Mouse (Mus musculus) C2C12 (cell line): ENCODE measurements around the gene Rabgap1l. TPM values are rescaled to one million over a fixed set of nuclear protein-coding genes. Genes with fewer than 3 reads are reported as not detected.

Experiments used
- H3K27me3 ChIP-seq: one replicate; pipeline ENCODE4 v1.6.1; 2011; ENCODE audit not compliant: control insufficient read depth, insufficient read depth, insufficient read length
- H3K36me3 ChIP-seq: one replicate; pipeline ENCODE4 v1.6.1; 2011; ENCODE audit not compliant: control insufficient read depth, insufficient read depth
- H3K4me3 ChIP-seq: one replicate; pipeline ENCODE4 v1.5.1; 2011; ENCODE audit warnings: mild to moderate bottlenecking, control low read depth; ENCODE audit not compliant: poor library complexity, insufficient read depth, severe bottlenecking
- H3K79me2 ChIP-seq: one replicate; pipeline ENCODE4 v1.6.1; 2011; ENCODE audit not compliant: control insufficient read depth, insufficient read depth
- H3K79me3 ChIP-seq: one replicate; pipeline ENCODE4 v1.6.1; 2011; ENCODE audit warnings: low read depth, control low read depth
- H3ac ChIP-seq: one replicate; pipeline ENCODE3; 2011; ENCODE audit warnings: low read depth; ENCODE audit not compliant: control insufficient read depth, insufficient read length
- CEBPB ChIP-seq: IDR thresholded peaks from one replicate; pipeline ENCODE4 v1.6.1; 2011; ENCODE audit warnings: low read depth, mild to moderate bottlenecking, control low read depth, moderate library complexity
- CTCF ChIP-seq: IDR thresholded peaks from one replicate; pipeline ENCODE4 v1.5.1; 2011; ENCODE audit not compliant: control insufficient read depth, insufficient read depth, insufficient read length
- FOSL1 ChIP-seq: IDR thresholded peaks from one replicate; pipeline ENCODE4 v1.8.0; 2011; ENCODE audit warnings: mild to moderate bottlenecking, low read length; ENCODE audit not compliant: poor library complexity, insufficient read depth, severe bottlenecking
- MAX ChIP-seq: IDR thresholded peaks from one replicate; pipeline ENCODE4 v1.6.1; 2011; ENCODE audit warnings: mild to moderate bottlenecking, control low read depth
- MYOD1 ChIP-seq: IDR thresholded peaks from one replicate; pipeline ENCODE4 v1.6.1; 2011; ENCODE audit warnings: low read depth; ENCODE audit not compliant: control insufficient read depth, insufficient read length
- MYOG ChIP-seq: IDR thresholded peaks from one replicate; pipeline ENCODE4 v1.6.1; 2011; ENCODE audit not compliant: control insufficient read depth, insufficient read length; ENCODE audit errors: extremely low read depth
- USF1 ChIP-seq: IDR thresholded peaks from one replicate; pipeline ENCODE4 v1.6.1; 2011; ENCODE audit warnings: low read depth, mild to moderate bottlenecking, control low read depth, moderate library complexity
- polyA plus RNA-seq: library from polyadenylated mRNA; unstranded; fragments of >200 nt; fragmentation: generic; extraction: Trizol; gene quantifications from one replicate; pipeline ENCODE4 v1.2.1, GENCODE M21; 2012; ENCODE audit warnings: missing spikeins

The Rabgap1l gene
- polyA plus RNA-seq, 1 experiment, result 3.2 TPM

DNA sequence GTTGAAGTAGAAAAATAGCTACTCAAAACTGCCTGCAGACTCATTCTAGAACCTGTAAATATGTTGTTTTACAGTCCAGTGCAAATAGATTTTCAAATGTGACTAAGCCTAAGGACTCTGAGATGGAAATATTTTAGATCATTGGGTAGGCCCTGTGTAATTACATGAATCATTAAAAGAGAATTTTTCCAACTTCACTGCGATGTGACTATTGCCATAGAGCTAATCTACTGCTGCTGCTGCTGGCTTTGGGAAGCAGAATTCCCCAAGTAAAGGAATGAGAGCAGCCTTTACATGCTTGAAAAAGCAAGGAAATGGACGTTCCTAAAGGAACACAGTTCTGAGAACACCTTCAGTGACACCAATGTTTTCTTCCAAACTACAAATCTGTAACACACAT, 531.2 kb downstream of the Rabgap1l start:
- Histone ChIP-seq H3K79me2 (no peaks in the 10 kb centered on the region), H3K79me3 (no peaks in the 10 kb centered on the region), H3K27me3 (no peaks in the 10 kb centered on the region), H3ac (no peak overlapping the region), H3K36me3 (no peaks in the 10 kb centered on the region), H3K4me3 (no peak overlapping the region)
- TF ChIP-seq USF1, result no peak
- no peak for TF ChIP-seq FOSL1
- no peak for TF ChIP-seq CTCF
- no peak for TF ChIP-seq MYOG
- TF ChIP-seq MYOD1, result no peak
- no peak for TF ChIP-seq CEBPB
- no peak for TF ChIP-seq MAX

DNA sequence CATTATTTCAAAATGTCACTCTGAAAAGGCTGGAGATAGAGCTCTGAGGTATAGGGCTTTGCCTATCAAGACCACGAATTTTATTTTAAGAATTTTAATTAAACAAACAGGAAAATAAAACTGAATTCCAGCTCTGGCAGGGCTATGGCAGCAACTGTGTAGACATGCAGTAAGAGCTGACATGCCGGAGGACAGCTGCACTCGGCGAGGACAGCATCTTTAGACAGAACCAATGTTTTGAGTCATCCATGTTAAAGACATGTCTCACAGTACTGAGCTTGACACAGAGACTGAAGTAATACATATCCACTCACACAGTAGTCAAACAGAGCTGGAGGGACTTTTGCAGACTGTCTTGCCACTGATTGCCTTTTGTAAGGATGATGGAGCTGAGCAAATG, 532.4 kb downstream of the Rabgap1l start:
- Histone ChIP-seq H3K36me3 (no peaks in the 10 kb centered on the region), H3K79me3 (no peaks in the 10 kb centered on the region), H3K27me3 (no peaks in the 10 kb centered on the region), H3ac (no peak overlapping the region), H3K79me2 (no peaks in the 10 kb centered on the region), H3K4me3 (no peak overlapping the region)
- TF ChIP-seq MAX (no peak), MYOD1 (peak; percentile 34)

DNA sequence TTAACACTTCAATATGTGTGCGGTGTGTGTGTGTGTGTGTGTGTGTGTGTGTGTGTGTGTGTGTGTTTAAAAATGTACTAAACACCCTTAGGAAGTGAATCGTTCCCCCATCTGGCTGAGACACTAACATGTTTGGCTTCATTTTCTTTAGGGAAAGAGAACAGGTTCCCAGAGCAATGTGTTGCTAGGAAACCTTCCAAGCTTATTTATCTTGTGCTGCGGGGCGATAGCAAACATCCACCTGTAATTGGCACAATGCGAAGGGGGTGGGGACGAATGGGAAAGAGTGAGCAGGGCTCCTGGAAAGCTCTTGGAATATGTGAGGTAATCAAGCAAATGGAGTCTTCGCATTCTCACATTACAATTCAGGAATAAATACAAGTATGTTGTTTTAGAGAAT, 533.1 kb downstream of the Rabgap1l start:
- Histone ChIP-seq H3K36me3 (no peaks in the 10 kb centered on the region), H3K79me2 (no peaks in the 10 kb centered on the region), H3K79me3 (no peaks in the 10 kb centered on the region), H3ac (no peak overlapping the region), H3K27me3 (no peaks in the 10 kb centered on the region), H3K4me3 (no peak overlapping the region)
- no peak for TF ChIP-seq MYOD1
- TF ChIP-seq USF1, result no peak
- no peak for TF ChIP-seq CEBPB
- no peak for TF ChIP-seq MYOG
- no peak for TF ChIP-seq MAX
- no peak for TF ChIP-seq FOSL1
- no peak for TF ChIP-seq CTCF

DNA sequence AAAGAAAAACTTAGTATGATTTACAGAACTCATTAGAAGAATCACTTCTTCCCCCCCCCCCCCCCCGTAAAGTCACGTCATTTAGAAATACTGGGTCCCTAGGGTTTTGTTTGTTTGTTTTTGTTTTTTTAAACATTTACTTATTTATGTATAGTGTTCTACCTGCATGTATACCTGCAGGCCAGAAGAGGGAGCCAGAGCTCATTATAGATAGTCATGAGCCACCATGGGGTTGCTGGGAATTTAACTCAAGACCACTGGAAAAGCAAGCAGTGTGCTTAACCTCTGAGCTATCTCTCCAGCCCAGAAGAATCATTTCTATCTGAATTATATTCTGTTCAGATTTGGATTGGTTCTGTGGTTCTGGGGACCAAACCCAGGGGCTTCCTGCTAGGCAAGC, 539.9 kb downstream of the Rabgap1l start:
- no peak overlapping the region for H3ac ChIP-seq
- no peak for TF ChIP-seq MAX
- no peak for TF ChIP-seq USF1
- no peak for TF ChIP-seq MYOG
- TF ChIP-seq FOSL1, result no peak
- TF ChIP-seq MYOD1, result no peak
- no peak for TF ChIP-seq CEBPB
- TF ChIP-seq CTCF, result no peak

DNA sequence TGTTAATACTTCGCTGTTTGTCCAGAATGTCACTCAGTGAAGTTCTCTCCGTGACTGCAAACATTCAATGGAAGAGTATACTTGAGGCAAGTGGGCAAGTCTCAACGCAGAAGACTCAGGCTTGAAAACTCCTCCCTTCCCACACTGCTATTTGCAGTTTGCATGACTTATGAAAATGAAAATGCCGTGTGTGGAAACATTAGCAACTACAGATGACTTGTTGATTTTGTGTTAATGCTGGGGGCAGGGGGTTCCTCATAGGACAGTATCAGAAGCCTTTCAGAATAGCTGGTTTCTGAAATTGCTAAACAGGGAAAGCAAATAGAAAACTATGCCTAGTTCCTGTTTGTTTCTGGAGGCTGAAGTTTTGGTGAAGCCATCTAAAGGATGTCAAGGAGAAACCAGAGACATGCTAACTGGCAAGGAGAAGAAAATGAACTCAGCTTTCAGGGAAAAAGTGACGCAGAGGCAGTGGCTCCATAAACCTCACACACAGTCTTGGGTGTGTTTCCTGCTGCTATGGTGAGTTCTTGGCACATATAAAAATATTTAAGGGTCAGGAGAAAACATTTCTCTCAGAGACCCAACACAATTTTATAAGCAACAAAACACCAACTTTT, 541.5 kb downstream of the Rabgap1l start:
- no peaks in the 10 kb centered on the region for H3K79me3 ChIP-seq
- TF ChIP-seq FOSL1 (no peak), USF1 (no peak), MYOG (no peak), MAX (no peak), CEBPB (no peak), MYOD1 (no peak), CTCF (no peak)
- H3K4me3 ChIP-seq, result no peak overlapping the region
- H3K79me2 ChIP-seq, result no peaks in the 10 kb centered on the region
- no peaks in the 10 kb centered on the region for H3K36me3 ChIP-seq
- no peak overlapping the region for H3ac ChIP-seq
- no peaks in the 10 kb centered on the region for H3K27me3 ChIP-seq

More for the DNA sequence above, 539.9 kb downstream of the Rabgap1l start:
- Histone ChIP-seq H3K79me2 (no peaks in the 10 kb centered on the region), H3K27me3 (no peaks in the 10 kb centered on the region), H3K79me3 (no peaks in the 10 kb centered on the region), H3K36me3 (no peaks in the 10 kb centered on the region), H3K4me3 (no peak overlapping the region)

DNA sequence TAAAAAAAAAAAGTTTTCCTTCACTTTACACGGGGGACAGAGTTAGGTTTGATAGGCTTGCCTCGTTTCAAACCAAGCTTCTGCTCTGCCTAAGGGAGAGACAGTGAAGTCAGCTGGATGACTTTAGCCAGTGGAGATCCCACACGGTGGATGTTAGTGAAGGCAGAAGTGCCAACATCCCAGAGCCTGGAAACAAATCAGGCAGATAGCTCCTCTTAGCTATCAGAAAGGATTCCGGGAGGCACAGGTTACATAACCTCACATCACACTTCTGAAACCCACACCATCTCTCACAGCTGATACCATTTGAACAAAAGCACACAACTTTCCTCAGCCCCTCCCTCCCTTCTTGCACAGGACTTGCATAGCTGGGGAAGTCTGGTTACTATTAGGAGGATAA, 542.2 kb downstream of the Rabgap1l start:
- Histone ChIP-seq H3ac (no peak overlapping the region), H3K4me3 (no peak overlapping the region)

More for the DNA sequence above, 542.2 kb downstream of the Rabgap1l start:
- H3K79me3 ChIP-seq, result no peaks in the 10 kb centered on the region
- no peaks in the 10 kb centered on the region for H3K27me3 ChIP-seq
- no peaks in the 10 kb centered on the region for H3K79me2 ChIP-seq
- H3K36me3 ChIP-seq, result no peaks in the 10 kb centered on the region
- TF ChIP-seq FOSL1 (no peak), MYOG (no peak), CTCF (no peak), MYOD1 (no peak), MAX (no peak), CEBPB (no peak), USF1 (no peak)
